Mouse (Mus musculus) urinary bladder, adult 2 months (tissue): ENCODE results near the gene Tctn3. TPM values are rescaled to one million over a fixed set of nuclear protein-coding genes. Genes with fewer than 3 reads are reported as not detected.
"Not testable (repeated sequence)": the region's sequence is repeated elsewhere in the genome, so short reads cannot be mapped to it uniquely, and the experiment has no call there.

ENCODE experiments used
- DNase-seq: peaks from one replicate; pipeline ENCODE4 v3.0.0; 2022; ENCODE audit warnings: low spot score
- polyA plus RNA-seq: library from polyadenylated mRNA; depleted of rRNA; stranded (reverse); fragments of >200 nt; gene quantifications from 2 replicates; pipeline ENCODE4 v1.2.3, GENCODE M21; 2012

Tctn3 gene
- polyA plus RNA-seq, 1 experiment: 10.6 TPM

- DNase-seq: no peak
These were observed 13.9 kb upstream of the Tctn3 start for GRCm38 (mm10) chr19:40625935-40626334.

- not testable (repeated sequence) for DNase-seq
These were observed 9.6 kb upstream of the Tctn3 start for GRCm38 (mm10) chr19:40621616-40622015.

DNA sequence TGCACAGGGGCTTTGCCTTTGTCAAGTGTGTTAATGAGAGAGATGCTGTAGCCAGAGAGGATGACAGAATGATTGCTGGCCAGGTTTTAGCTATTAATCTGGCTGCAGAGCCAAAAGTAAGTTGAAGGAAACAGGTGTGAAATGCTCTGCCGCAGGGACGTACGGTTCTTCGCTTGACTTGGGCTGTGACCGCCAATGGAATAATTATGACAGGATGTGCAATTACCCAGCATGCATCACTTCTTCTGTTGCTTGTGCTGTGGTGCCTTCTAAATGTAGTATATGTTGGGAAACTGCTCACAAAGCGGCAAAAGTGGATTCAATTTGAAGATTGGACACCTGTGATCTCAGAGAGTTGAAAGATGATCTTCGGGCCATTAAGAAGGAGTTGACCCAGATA, 4.0 kb upstream of the Tctn3 start:
- no peak for DNase-seq

- no peak for DNase-seq
These were observed 2.8 kb upstream of the Tctn3 start for GRCm38 (mm10) chr19:40614811-40615210.

GRCm38 (mm10) chr19:40607676-40608075, 4.4 kb downstream of the Tctn3 start:
- DNase-seq: no peak

GRCm38 (mm10) chr19:40605189-40605588, 6.8 kb downstream of the Tctn3 start:
- no peak for DNase-seq

DNA sequence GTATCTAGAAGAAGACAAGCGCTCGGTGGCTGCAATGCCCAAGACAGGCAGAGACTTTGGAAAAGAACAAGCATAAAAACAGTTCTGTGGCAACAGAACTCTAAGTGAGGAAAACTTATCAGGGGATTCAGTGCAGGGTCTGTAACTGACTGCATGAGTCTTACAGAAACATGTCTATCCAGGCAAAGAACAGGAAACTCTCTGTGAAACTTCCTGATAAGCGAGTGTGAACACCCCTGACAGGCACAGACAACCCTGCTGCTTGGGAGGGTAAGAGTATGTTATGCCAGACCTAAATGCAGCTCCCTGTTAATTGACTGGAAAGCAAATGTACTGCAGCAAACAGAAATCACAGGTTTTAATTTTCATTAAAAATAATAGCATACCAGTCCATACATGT, 10.2 kb downstream of the Tctn3 start:
- DNase-seq: no peak

DNA sequence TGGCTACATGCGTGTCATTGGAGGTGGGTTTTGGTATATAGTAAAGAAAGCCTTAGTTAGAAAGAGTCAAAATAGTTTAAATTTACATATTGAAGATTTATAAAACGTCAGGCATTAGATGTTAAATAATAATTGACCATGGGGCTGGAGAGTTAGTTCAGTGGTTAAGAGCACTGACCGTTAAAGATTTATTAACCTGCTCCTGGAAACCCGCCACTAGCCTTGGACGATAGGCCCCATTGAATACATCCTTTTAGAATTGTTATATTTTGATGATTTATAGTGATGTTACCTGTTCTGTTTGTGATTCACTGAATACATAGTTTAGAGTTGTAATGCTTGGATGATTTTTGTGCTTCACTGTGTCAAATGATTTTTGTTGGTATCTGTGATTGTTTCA, 11.2 kb downstream of the Tctn3 start:
- DNase-seq: not testable (repeated sequence)

DNA sequence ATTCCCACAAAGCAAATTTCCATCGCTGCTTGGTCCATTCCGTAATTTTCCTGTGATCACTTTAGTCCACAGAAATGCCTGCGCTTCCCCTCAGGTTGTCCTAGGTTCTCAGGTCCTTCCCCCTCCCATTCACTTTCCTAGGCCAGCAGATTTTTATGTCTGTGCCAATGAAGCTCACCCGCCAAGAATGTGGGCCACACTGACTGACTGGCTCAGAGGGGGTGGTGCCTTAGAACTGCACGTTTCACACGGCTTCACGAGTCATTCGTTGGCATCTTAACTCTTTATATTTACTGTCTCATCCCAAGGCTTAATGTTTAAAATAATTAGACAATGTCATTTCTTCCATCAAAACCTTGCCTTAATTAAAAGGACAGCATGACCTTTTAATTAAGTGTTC, 16.2 kb downstream of the Tctn3 start:
- no peak for DNase-seq

DNA sequence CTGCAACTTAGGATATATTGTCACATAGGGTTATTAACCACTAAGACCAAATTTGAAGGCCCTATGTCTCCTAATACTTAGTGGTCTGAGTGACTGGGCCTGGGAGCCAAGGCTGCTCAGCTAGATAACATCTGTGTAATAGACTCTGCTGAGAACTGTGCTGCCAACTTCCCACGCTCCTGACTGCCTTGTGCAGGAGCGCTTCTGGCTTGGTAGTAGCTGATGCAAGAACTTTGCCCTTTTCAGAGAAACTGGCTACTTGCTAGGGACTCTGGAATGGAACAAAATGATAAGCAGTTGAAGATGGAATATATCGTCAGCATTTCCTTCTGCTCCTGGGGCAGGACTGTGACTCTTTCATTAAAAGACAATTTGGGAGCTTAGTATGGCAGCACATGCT, 16.8 kb downstream of the Tctn3 start:
- DNase-seq: no peak

- DNase-seq: no peak
These were observed 22.5 kb downstream of the Tctn3 start for GRCm38 (mm10) chr19:40589530-40589880.

- DNase-seq: peak; percentile 66
These were observed 23.0 kb downstream of the Tctn3 start for GRCm38 (mm10) chr19:40588847-40589529.

DNA sequence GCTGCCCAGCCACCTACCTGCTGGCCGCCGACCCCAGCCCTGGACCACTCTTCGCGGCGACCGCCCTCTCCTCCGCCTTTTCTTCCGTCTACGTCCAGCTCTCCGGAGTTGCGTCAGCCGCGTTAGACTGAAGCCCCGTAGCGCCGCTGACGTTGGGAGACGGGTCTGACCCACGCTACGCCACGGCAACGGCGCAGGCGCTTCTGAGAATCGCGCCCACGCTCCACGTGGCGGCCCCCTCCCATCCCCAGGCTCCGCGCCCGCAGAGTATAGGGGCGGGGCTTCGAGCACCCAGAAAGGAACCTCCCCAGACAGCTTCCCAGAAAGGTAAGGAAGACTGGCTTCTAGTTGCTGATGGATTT, 23.8 kb downstream of the Tctn3 start, which contains the start of gene Aldh18a1:
Gene Aldh18a1 (minus strand): TSS at position 171 of the 362 bp plus-strand sequence.
- peak; percentile 90 for DNase-seq

GRCm38 (mm10) chr19:40587491-40588292, 24.3 kb downstream of the Tctn3 start:
- no peak for DNase-seq

GRCm38 (mm10) chr19:40586908-40587307, 25.1 kb downstream of the Tctn3 start:
- DNase-seq: no peak

DNA sequence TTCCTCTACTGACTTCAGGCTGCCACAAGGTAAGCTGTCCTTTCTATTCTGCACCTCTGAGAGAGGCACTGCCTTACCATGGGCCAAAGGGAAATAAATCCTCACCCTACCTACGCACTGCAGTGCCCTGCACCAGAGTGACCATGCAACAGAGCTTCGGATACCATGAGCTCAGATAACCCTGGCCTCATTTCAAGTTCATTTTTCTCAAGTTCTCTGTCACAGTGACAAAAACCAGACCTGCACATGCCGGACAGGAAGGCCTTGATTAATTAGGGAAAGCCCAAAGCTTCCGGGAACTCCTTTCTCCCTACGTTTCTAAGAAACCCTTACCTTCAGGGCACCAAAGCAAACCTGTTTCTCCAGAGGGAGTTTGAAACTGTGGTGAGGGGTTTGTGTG, 30.4 kb downstream of the Tctn3 start:
- DNase-seq: no peak

GRCm38 (mm10) chr19:40580902-40581301, 31.1 kb downstream of the Tctn3 start:
- no peak for DNase-seq

DNA sequence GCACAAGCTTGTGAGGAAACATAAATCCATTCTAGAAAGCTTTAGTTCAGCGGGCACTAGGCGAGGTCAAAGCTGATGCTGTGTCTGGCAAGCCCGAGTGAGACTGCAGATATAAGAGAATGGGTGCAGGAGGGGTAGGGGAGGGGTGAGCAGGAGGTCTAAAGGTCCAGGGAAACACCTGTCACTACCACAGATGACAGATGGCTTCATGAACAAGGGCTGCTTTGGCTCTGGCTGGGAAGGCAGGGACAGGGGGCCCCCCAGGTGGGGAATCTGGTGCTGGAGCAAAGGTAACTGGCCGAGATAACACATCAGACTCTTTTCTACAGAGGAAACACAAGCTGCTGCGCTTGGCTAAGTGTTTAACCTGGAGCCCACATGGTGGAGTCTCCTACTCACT, 36.6 kb downstream of the Tctn3 start:
- DNase-seq: no peak

DNA sequence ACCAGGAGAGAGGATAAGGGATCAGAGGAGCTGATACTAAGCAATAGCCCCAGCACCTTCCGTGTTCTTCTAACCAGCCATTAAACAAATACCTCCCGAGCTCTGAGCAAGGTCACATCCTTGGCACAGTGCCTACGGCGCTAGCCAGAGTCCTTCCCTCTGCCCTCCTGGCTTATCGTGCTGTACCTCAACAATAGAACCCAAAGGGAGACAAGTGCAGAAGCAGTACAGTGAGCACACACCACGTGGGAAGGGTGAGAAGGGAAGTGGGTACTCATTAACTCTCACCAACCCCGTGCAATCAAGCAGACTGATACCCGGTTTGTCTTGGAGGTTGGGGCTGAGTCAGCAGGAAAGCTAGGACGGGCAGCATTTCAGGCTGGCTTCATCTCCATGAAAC, 41.3 kb downstream of the Tctn3 start:
- DNase-seq: no peak

GRCm38 (mm10) chr19:40567616-40568015, 44.4 kb downstream of the Tctn3 start:
- no peak for DNase-seq

- DNase-seq: no peak
These were observed 48.0 kb downstream of the Tctn3 start for GRCm38 (mm10) chr19:40563880-40564645.

DNA sequence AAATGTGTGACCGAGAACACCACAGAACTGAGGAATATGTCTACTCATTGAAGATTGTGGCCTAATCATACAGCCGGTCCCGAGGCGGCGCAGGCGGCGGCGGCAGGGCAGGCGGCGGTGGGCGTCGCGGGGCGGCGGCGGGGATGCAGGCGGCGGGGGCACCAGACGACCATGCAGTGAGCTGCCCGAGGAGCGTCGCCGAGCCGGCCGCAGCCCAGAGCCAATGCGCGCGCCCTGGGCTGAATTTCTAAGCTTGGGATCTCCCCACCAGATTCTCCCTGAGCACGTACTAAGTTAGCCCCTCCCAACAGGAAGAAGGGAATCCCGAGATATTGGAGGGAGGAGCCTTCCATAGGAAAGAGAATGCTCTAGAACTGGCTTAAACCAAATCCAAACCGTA, 50.5 kb downstream of the Tctn3 start:
- DNase-seq: not testable (repeated sequence)

DNA sequence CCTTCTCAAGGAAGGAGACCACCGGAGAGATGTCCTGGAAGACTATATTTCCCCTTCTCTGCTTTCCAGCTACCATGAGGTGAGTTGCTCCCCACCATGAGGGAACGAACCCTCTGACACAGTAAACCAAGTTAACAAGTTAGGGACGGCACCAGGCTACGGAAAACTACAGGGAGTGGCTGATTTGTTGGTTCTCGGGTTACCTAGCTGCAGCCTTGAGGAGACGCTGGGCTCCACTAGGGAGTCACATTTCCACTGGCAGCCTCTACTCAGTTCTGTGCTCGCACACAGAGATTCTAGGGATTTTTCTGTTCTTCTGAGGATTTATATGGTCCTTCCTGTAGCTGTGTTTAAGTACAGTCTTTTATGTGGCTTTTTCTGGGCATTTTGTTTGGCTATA, 56.0 kb downstream of the Tctn3 start:
- DNase-seq: no peak
